Mouse (Mus musculus): ENCODE data around the gene Rnf24. TPM values are rescaled to one million over a fixed set of nuclear protein-coding genes. Genes with fewer than 3 reads are reported as not detected.

Gene Rnf24
- total RNA-seq, 2 experiments from 2014 or later: 28.3 to 29.5 TPM

DNA sequence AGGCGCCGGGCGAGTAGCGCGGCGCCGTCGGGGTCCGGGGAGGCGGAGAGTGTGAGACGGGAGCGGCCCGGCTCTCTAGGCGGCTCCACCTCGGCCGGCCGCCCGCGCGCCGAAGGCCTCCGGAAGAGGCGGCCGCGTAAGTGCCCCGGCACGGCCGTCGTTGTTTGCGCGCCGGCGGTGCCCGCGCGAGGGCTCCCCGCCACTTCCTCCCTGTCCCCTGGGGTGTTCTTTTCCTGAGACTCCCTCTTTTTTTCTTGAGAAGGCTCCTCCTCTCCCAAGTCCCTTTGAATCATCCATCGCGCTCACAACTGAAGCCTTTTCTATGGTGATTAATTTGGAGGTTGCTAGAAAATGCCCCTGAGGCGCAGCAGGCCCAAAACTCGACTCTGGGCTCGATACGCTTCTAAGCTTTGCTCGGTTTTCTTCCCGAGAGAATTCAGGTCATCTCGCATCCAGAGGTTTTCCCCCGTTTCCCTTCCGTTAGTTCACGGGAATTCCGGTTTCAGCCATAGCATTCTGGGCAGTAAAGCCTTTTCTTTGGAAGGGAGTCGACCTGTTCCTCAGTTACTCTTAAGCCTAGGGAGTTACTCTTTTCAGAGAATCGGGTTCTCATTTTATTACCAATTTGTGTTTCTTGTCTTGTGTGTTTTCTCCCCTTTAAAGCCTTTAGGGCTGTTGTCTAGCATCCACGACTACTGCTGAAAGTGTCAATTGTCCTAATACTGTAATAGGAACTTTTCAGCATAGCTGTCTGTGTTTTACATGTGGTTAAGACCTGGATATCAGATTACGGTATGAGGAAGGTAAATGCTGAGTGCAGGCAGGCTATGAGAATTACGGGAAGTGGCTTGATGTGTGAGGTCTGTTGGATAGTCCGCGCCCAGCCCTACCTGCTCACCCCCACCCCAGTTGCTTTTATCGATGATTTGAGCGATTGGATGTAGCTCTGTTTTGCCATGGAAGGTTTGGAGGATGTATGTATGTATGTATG is 89.7 kb downstream of the Rnf24 start:
- DNase-seq: no peak

DNA sequence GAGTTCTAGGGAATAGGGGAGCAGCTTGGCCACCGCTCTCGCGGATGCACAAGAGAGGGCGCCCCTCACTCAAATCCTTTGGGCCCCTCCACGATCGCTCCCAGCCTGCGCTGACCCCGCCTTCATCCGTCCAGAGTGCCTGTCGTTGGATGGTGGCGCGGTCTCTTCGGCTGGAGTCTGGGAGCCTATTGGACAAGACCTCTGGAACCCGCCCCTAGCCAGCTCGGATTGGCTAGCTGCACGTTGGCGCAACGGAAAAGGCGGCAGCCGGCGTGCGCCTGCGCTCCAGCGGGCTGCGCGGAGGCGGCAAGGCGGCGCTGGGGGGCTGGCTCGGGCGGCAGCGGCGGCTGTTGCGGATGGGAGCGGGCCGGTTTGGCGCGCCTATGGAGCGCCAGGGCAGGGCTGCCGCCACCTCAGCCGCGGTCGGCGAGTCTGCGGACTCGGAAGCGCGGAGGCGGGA is 90.4 kb downstream of the Rnf24 start, which contains the start of gene Pank2:
TSS of gene Pank2 (plus strand) at position 283 of the 460 bp plus-strand sequence.
- peak; percentile 98 for DNase-seq

DNA sequence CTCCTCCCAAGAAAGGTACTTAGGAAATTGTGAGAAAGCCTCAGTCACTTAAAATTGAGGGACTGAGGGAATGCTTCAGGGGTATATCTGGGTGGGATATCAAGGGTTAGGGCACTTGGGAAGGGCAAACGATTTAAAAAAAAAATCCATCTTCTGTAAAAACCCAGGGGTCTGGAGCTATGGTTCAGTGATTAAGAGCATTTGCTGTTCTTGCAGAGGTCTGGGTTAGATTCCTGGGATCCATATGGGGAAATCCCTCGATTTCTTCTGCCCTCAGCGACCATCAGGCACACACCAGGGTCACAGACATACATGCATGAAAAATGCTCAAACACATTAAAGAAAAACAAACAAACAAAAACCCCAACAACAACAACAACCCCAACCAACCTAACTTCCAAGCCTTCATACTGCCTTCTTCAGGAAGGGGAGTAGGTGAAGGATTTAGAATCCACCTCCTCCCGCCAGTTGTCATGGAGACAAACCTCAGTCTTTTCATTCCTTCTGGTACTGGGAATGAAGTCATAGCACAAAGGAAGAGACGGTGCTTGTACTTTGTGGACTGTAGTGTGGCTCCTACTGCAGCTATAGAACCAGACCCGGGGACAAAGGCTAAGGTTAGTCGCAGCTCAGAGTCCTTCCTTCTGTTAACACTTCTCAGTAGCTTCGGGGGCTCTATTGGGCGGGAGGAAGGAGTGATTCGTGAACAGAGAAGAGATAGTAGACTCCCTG is 91.0 kb downstream of the Rnf24 start:
- no peak for DNase-seq

DNA sequence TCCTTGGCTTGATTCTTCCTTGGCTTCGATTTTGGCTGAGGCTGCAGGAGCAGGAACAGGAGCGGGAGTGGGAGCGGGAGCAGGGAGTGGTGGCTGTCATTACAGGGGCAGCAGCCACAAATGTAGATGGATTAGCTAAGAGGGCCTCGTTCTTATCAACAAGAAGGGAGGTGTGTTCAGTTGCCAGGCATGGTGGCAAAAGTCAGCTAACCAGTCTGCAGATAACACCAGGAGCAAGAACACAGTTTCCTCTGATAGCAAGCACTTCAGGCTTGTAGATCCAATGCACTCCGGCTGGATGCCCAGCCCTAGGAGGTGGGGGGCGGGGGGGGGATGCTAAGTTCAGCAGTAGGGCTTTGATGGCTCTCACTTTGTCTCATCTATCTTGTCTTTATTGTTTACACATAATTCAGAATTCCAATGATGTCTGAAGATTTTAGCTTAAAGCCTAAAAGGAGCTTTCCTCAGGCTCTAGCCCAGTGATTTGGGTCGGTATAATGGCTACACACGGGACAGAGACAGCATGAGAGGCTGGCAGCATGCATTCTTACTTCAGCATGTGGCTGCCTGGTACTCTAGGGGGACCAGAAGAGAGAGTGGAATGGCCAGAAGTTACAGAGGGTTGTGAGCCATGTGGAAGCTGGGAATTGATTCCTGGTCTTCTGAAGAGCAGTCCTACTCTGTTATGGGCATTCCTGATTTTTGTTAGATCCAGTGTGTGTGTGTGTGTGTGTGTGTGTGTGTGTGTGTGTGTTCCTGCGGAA is 92.0 kb downstream of the Rnf24 start:
- no peak for DNase-seq

DNA sequence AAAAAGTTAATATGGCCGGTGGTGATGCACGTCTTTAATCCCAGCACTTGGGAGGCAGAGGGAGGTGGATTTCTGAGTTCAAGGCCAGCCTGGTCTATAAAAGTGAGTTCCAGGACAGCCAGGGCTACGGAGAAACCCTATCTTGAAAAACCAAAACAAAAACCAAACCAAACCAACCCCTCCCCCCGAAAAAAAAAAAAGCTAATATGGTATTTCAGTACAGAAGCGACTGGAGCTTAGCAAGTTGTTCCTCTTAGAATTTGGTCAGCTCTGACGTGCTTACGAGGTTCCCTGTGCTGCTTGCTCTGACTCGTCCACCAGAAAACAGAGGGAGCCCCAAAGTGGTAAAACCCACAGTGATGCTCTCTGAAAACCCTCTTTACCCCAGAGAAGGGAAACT is 94.0 kb downstream of the Rnf24 start:
- DNase-seq: no peak

DNA sequence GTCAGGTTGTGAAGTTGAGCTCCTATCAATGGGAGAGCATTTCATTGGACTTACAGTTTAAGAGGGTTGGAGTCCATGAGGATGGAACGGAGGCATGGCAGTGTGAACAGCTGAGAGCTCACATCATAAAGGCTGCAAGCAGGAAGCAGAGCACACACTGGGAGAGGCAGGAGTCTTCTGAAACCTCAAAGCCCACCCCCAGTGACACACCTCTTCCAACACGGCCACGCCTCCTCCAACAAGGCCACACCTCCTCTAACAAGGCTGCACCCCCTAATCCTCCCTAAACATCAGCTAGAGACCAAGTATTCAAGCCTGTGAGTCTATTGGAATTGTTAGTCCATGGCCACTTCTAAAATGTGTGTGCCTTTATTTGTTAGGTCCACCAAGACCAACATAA is 97.0 kb downstream of the Rnf24 start:
- DNase-seq: no peak

DNA sequence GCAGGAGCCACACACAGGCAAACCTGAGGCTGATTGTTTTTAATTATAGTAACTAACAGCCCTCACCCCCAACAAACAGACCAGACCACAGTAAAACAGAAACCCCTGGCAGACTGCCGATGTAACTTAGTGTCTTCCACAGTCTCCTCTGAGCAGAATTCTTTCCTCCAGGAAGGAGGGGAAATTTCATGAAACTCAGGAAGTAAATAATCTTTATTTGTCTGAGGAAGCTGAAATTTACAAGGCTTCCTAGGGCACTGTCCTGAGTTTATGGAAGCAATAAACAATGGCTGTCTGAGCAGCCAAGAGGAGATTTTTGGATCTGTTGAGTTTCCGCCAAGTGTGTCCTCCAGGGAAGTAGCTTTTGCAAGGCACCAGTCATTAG is 98.4 kb downstream of the Rnf24 start:
- DNase-seq: no peak

DNA sequence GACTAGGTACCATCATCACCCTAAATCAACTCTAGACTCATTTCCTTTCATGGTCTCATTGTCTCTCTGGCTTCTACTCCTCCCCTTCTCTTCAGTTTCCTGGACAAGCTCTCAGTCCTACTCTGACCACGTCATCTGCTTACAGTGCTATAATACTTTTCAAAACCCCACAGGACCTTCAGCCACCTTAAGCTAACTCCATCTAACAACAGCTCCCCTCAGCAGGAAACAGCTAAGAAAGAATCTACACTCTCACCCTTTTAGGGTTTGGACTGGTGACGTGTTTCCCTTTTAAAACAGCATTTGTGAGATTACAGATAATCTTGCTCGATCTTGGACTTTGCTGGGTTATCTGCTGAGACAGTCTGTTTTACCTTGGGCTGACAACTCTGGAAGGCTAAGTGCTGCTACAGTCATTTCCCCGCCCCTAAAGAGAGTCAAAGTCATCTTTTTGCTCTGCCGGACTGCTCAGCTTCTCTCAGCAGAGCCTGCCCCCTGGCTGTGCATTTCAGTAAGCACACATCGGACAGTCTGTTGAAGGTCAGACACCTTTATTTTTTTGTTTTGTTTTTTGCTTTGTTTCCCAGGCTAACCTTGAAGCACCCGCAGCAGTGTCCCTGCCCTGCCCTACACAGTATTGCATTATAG is 98.9 kb downstream of the Rnf24 start:
- no peak for DNase-seq

Small RNA genes lying within 50 kb of the gene (microRNA-seq; reads per million reads assigned to microRNA genes)
- 13.5 to 13.7 reads per million in 2 experiments for gene Mir103-2

Other genes with a start within 250 kb of the Rnf24 start
- 1 to 10 TPM; 7.5 to 9.1 TPM for gene Hspa12b, start 225.6 kb downstream of the Rnf24 start, total RNA-seq (2021)
- not detected for gene Gm11037, start 219.4 kb downstream of the Rnf24 start, total RNA-seq (2021)
- gene 1700037H04Rik, start 192.8 kb downstream of the Rnf24 start, total RNA-seq (2021): 10 to 100 TPM; 51.3 to 51.8 TPM
- gene Cenpb, start 172.8 kb downstream of the Rnf24 start, total RNA-seq (2021): 10 to 100 TPM; 73.9 to 76.5 TPM
- gene Cdc25b, start 165.9 kb downstream of the Rnf24 start, total RNA-seq (2021): 10 to 100 TPM; 16.0 to 20.1 TPM
- gene Spef1, start 165.6 kb downstream of the Rnf24 start, total RNA-seq (2021): 10 to 100 TPM; 10.9 to 14.4 TPM
- gene Ap5s1, start 145.8 kb downstream of the Rnf24 start, total RNA-seq (2021): 10 to 100 TPM; 22.2 to 25.7 TPM
- 1 to 10 TPM; 6.5 to 6.8 TPM for gene Mavs, start 118.8 kb downstream of the Rnf24 start, total RNA-seq (2021)
- gene Pank2, start 90.4 kb downstream of the Rnf24 start, total RNA-seq (2021): 10 to 100 TPM; 54.5 to 59.4 TPM
- 10 to 100 TPM; 75.6 to 87.3 TPM for gene Smox, start 138.6 kb upstream of the Rnf24 start, total RNA-seq (2021)
- 100 to 1,000 TPM in 1 of 2 experiments, 10 to 100 TPM in 1; 92.5 to 100 TPM for gene Adra1d, start 209.4 kb upstream of the Rnf24 start, total RNA-seq (2021)

All from layer of hippocampus, postnatal 36 days (tissue).